Mouse (Mus musculus) spleen, postnatal 4 days (tissue): ENCODE data around the gene Bri3.

Source experiments
- DNase-seq, 2 experiments: peaks; one replicate each; pipeline ENCODE4 v3.0.0; 2022; ENCODE audit warnings: low spot score in 2 of 2

The Bri3 gene

DNA sequence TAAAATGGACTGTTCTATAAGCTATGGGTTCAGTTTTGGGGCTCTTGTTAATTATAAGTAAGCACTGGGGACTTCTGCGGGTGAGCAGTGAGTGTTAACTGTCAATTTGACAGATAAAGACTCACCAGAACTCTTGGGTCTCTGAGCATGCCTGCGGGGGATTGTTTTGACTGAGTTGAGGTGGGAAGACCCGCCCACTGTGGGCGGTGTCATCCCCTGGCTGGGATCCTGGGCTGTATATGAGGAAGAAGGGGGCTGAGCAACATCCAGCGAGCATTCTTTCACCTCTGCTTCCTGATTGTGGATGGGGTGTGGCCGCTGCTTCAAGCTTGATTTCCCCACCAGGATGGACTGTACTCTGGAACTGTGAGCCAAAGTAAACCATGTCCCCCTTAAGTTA, 10.0 kb upstream of the Bri3 start:
- no peak for DNase-seq

DNA sequence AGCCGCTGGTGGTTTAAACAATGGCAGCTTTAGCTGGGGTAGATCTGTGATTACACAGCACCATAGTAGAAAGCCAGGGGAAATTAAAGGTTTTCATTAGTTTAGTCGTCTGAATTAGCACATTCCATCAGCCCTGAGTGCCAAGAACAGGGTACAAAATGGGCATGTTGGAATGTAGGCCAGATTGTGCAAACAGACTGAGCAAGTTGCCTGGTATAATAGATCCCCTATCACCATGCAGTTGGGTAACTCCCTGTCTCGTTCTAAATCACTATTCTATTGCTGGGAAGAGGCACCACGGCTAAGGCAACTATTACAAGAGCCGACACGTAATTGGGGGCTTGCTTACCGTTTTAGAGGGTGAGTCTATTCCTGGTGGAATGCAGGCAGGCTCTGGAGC, 9.5 kb upstream of the Bri3 start:
- no peak for DNase-seq

DNA sequence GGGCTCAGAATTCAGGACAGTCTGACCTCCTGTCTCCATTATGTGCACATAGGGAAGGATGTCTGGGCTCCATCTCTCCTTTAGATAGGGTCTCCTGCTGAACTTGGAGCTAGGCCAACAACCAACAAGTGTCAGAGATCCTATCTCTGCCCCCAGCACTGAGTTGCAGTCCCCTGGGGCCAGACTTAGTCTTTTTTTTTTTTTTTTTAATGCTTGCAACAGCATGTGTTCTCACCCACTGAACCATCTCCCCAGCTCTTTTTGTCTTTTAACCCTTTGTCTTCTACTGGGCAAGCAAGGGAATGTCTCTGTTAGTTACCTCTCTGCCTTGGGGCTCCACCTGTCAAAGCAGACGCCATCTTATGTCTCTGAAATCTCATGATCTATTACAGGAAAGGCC, 5.3 kb upstream of the Bri3 start:
- no peak for DNase-seq

DNA sequence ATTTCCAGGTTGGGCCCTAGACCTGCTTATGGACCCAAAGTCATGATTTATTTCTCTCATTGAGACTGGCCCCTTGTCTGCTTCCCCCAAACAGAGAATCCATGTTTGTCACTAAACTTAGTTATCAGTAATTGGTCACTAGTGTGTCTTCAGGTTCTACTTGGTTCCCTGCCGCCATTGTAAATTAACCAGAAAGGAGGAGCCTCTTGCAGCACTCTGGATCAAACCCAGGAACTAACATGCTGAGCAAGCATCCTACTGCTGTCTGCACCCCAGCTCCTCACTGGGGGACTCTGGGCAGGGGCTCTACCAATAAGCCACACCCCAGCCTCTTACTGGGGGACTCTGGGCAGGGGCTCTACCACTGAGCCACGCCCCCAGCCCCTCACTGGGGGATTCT, 1.4 kb downstream of the Bri3 start:
- DNase-seq, result no peak

DNA sequence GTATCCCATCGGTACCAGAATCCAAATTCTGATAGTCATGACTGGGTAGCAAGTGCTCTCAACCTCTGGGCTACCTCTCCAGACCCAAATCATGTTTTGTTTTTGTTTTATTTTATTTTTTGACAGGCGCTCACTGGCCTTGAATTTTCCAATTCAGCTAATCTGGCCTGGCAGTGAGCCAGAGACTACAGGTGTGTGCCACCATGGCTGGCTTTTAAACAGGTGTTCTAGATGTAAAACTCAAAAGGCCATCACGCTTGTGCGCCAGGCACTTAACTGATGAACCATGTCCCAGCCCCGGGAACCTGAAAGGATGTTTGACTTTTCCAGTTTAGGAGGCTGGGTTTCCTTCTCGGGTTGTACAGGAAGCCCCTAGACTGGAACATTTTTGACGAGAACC, 2.4 kb downstream of the Bri3 start:
- no peak for DNase-seq

DNA sequence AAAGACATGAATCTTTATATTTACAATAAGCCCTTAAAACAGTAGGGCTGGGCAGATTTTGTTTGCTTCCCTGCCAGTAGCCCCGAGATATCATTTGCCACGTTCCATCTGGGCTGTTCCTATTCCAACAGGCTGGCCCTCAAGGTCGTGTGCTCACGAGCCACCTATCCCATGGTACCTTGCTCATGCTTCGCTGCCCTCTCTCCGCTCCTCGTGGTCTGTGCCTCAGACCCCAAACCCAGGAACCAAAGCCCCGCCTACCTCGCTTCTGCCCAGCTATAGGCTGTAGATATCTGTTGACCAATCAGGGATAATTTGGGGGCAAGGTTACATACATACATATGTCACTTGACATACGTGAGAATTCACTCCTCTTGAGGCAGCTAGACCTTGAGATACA, 3.1 kb downstream of the Bri3 start:
- no peak for DNase-seq

DNA sequence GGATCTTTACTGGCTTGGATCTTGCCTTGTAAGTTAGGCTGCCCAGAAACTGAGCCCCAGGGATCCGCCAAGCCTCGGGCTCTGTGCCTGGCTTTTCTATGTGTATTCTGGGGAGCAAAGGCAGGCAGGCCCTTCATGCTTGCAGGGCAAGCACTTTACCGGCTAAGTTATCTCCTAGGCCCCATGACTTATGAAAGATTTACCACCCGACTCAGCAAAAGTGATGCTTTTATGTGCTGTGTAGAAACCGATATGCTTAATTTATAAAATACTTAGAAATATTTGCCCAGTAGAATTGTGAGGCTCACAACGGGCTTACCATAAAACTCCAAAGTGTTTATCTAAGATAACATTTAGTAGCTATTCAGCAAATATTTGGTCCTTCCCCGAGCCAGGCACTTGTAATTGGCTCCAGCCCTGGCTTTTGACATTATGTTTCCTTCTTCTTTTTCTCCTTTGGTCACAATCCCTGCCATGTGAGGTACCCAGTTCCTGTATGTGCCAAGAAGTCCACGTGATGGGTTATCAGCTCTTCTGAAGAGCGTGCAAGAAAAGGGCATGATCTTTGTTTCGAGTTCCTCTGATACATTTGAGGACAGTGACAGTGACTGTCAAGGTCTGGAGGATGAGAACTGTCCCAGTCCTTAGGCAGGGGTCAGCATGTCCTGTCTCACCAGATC, 3.8 kb downstream of the Bri3 start:
- DNase-seq, result no peak

DNA sequence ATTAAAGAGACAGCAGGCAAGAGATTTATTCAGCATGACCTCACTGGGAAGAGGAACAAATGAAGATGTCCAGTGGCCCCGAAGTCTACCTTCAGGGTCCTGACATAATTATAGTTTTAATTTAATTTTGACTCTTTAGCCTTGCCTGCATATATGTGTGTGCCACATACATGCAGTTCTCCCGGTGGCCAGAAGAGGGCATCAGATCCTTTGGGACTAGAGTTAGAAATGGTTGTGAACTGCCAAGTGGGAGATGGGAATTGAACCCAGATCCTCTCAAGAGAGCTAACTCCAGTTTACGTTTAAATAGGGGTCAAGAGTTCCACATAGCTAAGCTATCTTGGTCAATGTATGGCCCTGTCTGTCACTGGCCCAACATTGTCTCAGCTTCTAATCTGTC, 5.6 kb downstream of the Bri3 start:
- no peak for DNase-seq

DNA sequence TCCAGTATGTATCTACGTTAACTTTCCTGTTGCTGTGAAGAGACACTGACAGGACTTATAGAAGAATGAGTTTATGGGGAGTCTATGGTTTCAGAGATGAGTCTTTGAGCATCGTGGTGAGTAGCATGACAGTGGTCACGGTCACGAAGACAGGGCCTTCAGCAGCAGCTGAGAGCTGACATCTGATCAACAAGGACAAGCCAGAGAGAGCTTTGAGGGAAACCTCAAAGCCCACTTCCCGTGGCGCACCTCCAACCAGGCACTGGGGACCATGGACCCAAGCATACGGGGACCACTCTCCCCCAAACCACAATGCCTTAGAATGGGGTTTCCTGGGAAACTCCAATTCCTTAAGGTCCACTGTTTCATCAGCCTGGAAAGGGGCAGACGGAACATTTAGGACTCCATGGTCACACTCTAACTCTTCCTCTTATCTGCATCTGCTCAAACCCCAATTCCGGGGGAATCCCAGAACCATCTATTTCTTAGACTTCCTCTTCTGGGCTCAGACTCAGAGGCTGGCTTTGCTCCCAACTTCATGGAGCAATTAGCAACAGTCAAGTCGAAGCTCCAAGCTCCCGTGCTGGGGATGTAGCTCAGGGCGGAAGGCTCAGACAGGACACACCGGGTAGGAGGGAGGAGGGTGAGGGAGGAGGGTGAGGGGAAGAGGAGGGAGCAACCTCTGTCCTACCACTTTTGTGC, 7.8 kb downstream of the Bri3 start:
- DNase-seq, result no peak

DNA sequence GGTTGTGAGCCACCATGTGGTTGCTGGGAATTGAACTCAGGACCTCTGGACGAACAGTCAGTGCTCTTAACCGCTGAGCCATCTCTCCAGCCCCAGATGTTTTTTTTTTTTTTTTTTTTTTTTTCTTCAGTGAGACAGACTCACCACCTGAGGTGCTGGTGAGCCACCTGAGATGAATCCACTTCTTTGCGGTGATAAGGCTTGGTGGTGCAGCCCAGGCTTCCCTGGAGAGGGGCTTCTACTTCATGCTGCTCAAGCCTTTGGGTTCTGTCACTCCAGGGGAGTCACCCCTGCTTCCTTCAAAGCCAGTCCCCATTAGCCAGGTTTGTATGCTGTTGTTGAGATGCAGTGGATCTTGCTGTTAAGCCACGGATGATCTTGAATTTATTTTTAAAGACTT, 9.0 kb downstream of the Bri3 start:
- DNase-seq, result no peak

DNA sequence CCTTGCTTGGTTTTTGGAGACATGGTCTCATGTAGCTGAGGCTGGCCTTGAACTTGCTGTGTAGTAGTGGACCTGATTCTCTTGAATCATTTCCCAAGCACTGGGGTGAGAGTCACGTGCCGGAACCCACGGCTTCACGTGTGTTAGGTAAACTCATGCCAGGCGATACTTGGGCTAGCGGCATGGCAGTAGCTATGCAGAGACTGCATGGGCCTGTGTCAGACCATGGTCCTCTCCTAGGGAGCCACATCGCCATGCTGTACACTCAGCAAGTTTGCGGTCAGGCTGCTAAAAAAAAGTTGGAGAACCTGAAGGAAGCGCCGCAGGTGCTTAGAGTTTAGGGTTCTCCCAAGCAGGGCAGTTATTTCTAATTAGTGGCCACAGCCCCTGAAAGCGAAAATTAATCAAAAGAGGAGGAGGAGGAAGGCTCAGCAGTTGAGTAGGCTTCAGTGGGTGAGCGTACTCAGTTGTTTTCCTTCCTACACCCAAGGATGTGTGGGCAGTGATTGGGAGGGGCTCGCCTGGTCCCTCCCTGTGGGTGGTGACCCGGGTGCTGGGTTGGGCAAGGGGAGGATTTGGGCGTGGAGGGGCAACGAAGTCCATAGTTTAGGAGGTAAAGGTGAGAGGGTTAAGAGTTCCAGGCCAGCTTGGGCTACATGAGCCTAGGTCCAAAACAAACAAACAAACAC, 10.0 kb downstream of the Bri3 start:
- DNase-seq, result peak in 1 of 2 experiments; percentile 61

DNA sequence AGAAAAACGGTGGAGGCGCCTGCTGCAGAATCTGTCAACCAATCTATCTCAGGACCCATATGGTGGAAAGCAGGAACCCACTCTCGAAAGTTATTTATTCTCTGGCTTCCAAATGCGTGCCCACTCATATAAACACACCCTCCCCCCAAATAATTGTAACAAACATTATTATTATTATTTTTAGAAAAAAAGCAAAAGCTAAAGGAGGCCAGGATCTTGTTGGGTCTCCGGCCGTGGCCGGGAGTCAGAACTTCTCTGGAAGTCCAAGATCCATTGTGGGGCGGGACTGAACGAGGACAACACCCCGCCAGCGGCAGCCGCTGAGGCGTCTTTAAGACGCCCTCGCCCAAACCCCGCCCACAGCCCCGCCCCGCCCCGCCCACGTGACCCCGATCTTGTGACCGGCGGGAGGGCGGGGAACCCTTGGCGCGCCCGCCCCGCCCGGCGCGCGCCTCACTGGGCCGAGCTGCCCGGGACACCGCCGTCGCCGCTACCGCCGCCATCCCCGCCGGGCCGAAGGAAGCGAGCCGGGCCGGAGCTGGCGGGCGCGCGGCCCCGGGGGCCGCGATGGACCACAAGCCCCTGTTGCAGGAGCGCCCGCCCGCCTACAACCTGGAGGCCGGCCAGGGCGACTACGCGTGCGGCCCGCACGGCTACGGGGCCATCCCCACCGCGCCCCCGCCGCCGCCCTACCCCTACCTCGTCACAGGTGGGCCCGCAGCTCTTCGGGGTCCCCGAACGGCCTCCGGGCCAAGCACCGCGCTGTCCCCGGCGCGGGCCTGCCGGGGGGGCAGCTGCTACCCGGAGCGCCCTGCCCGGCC, 10.8 kb downstream of the Bri3 start:
- DNase-seq, result peak; percentile 85 to 91

DNA sequence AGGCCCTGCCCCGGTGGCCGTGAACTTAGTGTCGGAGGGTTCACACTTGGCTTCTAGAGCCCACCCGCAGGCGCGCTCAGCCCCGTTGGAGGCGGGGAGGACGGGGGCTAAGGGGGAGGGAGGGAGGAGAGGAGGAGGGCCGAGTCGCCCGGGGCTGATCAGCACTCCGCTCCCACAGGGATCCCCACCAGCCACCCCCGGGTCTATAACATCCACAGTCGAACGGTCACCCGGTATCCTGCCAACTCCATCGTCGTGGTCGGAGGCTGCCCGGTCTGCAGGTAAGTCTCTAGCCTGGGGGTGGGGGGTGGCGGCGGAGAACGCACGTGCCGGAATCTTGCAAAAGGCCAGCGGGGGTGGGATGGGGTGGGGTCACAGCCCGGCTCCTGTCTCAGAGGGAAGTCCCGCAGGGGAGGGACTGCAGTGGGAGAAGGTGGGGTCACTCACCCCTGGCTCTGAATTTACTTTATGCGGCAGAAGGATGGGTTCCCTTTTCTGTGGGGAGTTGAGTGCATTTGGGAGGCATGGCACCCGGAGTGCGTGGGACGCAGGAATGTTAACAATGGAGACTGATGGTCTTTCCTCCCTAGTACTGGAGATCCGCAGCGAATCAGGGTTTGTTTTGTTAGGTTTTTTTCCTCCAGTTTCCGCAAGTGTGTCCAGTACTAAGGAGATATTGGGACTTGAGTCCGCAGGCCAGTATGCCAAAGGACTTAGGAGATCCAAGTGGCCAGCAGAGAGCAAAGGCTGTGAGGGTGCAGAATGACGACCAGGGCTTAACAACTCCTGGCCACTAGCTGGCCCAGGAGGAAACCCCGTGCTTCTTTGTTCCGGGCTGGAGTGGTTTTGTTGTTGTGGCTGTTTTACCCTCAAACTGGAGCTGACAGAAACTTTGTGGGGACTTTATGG, 11.6 kb downstream of the Bri3 start:
- DNase-seq, result peak; percentile 44 to 77

DNA sequence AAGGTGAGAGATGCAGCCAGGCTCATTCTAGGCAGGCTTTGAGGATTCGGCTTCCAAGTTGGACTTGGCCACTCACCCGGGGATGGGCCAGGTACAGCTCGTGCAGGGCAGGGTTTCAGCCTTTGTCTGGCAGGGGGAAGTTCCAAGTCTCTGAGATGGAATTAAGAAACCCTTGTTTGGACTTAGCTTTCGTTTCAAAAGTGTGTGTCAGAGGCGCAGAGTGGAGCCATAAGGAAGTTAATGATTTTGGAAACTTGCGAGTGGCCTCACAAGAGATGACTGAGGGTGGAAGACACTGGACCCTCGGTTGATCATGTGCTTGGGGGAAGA, 12.3 kb downstream of the Bri3 start:
- no peak for DNase-seq

DNA sequence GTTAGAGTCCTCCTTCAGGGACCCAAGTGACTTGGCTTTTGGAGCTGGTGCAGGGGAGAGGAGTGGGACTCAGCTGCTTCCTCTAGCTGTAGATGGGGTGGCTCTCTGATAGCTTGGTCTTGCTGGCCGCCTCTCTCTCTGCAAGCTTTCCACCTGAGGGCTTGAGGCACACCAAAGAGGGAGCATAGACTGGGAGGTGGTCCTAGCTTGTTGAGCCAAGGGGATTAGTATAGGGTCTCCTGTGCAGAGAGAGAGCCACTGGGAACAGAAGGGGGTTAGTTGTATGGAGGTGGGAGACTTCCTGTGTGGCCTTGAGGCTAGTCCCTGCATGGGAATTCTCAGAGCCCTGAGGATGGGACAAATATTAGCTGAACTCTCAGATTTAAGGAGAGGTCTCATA, 12.7 kb downstream of the Bri3 start:
- DNase-seq, result no peak

DNA sequence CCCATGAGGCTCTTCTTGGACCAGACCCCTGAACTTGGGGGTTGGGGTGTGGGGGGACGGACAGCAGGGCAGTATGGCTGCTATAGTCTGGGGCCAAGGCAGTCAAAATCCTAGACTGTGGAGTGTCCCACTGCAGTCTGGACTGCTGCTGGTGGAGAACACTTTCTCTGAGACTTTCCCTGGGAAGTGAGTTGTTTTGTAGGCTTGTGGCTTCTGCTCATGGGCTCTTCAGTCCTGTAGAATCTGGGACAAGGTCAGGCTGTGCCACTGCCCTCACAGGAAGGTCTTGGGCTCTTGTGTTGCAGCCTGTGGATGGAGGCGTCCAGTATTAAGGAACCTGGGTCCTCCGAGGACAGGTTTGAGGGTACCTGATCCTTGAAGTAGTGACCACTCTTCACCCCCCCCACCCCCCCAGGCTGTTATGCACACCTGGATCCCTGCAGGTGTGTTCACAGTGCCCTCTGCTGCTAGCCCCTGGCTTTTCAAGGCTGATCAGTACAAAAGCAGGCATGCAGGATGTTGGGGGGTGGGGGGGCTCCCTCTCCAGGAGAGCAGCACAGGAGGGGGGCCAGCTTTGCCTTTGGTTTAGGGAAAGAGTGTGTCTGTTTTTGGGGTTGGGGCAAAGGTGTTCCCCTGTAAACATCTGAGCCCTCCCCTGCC, 13.3 kb downstream of the Bri3 start:
- no peak for DNase-seq

DNA sequence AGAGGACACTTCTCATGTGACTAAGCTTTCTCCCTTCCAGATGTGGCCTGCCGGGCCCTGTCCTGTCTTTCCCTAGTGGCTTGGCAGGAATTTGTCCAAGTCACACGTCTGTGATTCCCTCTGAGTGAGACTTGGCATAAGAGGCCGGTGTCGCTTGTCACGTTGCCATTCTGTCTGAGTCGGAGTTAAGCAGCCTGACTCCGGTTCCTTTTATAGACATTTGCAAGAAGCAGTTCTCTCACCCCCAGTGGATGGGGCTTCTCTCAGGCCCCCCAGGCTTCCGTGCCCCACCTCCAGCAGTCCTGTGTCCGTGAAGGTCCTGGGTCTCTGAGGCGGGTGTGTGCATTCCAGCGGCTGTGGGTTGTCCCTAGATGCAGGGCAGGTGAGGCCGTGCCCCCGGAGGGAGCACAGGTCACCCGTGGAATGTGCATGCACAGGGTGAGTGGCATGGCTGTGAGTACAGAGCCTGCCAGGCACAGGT, 13.9 kb downstream of the Bri3 start:
- no peak for DNase-seq

DNA sequence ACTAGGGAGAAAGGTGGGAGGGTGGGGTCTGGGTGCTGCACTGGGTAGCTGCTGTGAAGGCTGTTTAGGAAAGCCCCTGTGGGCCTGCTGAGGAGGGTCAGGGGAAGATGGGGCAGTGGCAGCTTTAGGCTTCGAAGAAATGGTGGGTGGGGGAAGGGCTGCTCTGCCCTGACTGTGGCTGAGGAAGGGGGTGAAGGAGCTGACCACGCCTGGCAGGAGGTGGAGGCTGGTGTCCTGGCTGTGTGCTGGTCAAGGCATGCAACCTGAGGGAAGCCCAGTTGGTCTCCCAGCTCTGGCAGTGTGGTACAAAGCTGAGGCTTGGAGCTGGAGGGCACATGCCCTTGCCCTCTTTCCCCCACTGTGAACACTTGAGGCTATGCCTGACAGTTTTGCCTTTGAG, 14.4 kb downstream of the Bri3 start:
- DNase-seq, result no peak

DNA sequence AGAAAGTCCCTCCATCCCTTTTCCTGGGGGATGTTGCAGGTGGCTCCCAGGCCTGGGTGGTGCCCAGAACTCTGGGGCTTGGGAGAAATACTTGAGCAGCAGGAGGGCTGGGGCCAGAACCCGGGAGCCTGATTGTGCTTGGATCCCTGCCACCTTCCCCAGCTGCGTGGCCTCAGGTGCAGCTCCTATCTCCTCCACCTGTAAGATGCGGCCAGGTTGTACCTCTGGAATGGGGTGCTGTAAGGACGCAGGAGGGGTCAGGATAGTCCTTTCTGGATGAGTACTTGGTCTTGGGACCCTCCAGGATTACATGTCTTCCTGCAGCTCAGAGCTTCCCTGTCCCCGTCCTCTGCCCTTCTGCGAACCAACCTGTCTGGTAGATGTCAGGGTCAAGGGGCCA, 15.0 kb downstream of the Bri3 start:
- no peak for DNase-seq

DNA sequence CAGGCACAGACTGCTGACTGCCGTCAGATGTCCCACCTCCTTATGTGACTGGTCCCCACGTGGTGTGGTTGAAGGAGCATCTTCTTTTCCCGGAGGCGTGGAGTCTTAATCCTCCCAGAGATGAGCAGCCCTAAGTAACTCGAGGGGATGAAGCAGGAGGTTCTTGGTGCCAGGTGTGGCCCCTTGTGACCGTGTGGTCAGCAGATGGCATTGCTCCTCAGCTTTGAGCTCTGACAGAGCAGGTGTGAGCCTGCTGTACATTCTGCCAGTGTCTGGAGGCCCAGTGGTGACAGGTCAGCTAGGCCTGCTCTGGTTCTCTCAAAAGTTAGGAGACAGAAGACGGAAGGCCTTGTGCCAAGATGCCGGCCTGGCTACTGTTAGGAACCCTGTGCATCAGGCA, 16.2 kb downstream of the Bri3 start:
- no peak for DNase-seq

DNA sequence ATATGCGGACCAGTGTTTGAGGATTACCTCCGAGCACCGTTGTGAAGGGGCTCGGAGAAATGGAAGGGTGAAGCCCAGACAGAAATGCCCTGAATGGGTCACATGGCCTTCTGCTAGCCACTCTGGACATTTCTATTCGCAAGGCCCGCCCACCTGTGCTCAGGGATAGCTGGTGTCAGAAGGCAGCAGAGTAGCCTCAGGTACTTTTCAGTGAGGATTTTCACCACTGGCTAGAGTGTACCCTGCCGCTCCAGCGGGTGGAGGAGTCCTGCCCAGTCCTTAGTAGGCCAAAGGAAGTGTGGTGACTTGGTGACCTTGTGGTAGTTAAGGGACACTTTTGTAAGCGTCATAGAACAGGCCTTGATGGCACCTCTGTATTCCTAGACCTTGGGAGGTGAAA, 17.1 kb downstream of the Bri3 start:
- DNase-seq, result no peak
